Mouse (Mus musculus): ENCODE measurements around the gene Gm20696. TPM values are rescaled to one million over a fixed set of nuclear protein-coding genes. Genes with fewer than 3 reads are reported as not detected.

Gm20696 gene
- polyA plus RNA-seq, 1 experiment from 2014 or later: 2.7 TPM

GRCm38 (mm10) chr6:99378997-99379710 is 287.4 kb downstream of the Gm20696 start:
- no peaks in the 10 kb centered on the region for H3K9me3 ChIP-seq
- peak; percentile 26; the same call in 1 of the 2 replicates for ATAC-seq
- no peaks in the 10 kb centered on the region for H3K36me3 ChIP-seq
- 63% methylated on average over 7 of the region's 7 CpGs for whole genome bisulfite sequencing
- no peak overlapping the region for H3K4me3 ChIP-seq (replicated peaks)
- H3K27ac ChIP-seq: 0 out of 2 replicates have a peak overlapping the region, but pooled peaks have one; percentile 13
- no peak overlapping the region for H3K4me2 ChIP-seq (replicated peaks)
- no peak overlapping the region for H3K9ac ChIP-seq
- H3K27me3 ChIP-seq (replicated peaks): no peaks in the 10 kb centered on the region
- H3K4me1 ChIP-seq (replicated peaks): peaks cover 24% of the 10 kb centered on the region

- H3K4me1 ChIP-seq (replicated peaks): peaks cover 24% of the 10 kb centered on the region
These were observed 288.9 kb downstream of the Gm20696 start for GRCm38 (mm10) chr6:99377716-99378115.

GRCm38 (mm10) chr6:99377131-99377530 is 289.5 kb downstream of the Gm20696 start:
- no peaks in the 10 kb centered on the region for H3K9me3 ChIP-seq
- H3K4me2 ChIP-seq (replicated peaks): no peak overlapping the region
- no peak overlapping the region for H3K9ac ChIP-seq
- no peaks in the 10 kb centered on the region for H3K27me3 ChIP-seq (replicated peaks)
- ATAC-seq: no peak
- H3K36me3 ChIP-seq: no peaks in the 10 kb centered on the region
- no peak overlapping the region for H3K4me3 ChIP-seq (replicated peaks)
- WGBS: 59% methylated on average over 2 of the region's 2 CpGs
- H3K27ac ChIP-seq: no peak overlapping the region
- peaks cover 24% of the 10 kb centered on the region for H3K4me1 ChIP-seq (replicated peaks)

More at GRCm38 (mm10) chr6:99377716-99378115, 288.9 kb downstream of the Gm20696 start:
- Histone ChIP-seq H3K4me2 (replicated peaks) (no peak overlapping the region), H3K9ac (no peak overlapping the region), H3K4me3 (replicated peaks) (no peak overlapping the region), H3K36me3 (no peaks in the 10 kb centered on the region), H3K27ac (no peak overlapping the region), H3K9me3 (no peaks in the 10 kb centered on the region), H3K27me3 (replicated peaks) (no peaks in the 10 kb centered on the region)
- ATAC-seq: no peak
- WGBS: 65% methylated on average over 4 of the region's 4 CpGs

- no peak overlapping the region for H3K9ac ChIP-seq
- no peaks in the 10 kb centered on the region for H3K27me3 ChIP-seq (replicated peaks)
These were observed 289.9 kb downstream of the Gm20696 start for GRCm38 (mm10) chr6:99376721-99377120.

GRCm38 (mm10) chr6:99375865-99376264 is 290.7 kb downstream of the Gm20696 start:
- no peaks in the 10 kb centered on the region for H3K9me3 ChIP-seq
- peaks cover 24% of the 10 kb centered on the region for H3K4me1 ChIP-seq (replicated peaks)
- no peak overlapping the region for H3K4me2 ChIP-seq (replicated peaks)
- no peaks in the 10 kb centered on the region for H3K27me3 ChIP-seq (replicated peaks)
- ATAC-seq: no peak
- no peak overlapping the region for H3K4me3 ChIP-seq (replicated peaks)
- 66% methylated on average over 6 of the region's 6 CpGs for WGBS
- no peak overlapping the region for H3K9ac ChIP-seq
- H3K36me3 ChIP-seq: no peaks in the 10 kb centered on the region
- no peak overlapping the region for H3K27ac ChIP-seq

More at GRCm38 (mm10) chr6:99376721-99377120, 289.9 kb downstream of the Gm20696 start:
- Histone ChIP-seq H3K4me1 (replicated peaks) (peaks cover 24% of the 10 kb centered on the region), H3K36me3 (no peaks in the 10 kb centered on the region), H3K9me3 (no peaks in the 10 kb centered on the region), H3K4me3 (replicated peaks) (no peak overlapping the region), H3K4me2 (replicated peaks) (no peak overlapping the region), H3K27ac (no peak overlapping the region)
- WGBS: 75% methylated on average over 8 of the region's 8 CpGs
- ATAC-seq: no peak

GRCm38 (mm10) chr6:99375376-99375775 is 291.2 kb downstream of the Gm20696 start:
- no peak for ATAC-seq
- no peaks in the 10 kb centered on the region for H3K36me3 ChIP-seq
- H3K4me3 ChIP-seq (replicated peaks): no peak overlapping the region
- H3K9me3 ChIP-seq: no peaks in the 10 kb centered on the region
- no peak overlapping the region for H3K27ac ChIP-seq
- H3K9ac ChIP-seq: no peak overlapping the region
- H3K4me1 ChIP-seq (replicated peaks): peaks cover 24% of the 10 kb centered on the region
- WGBS: 48% methylated on average over 4 of the region's 4 CpGs
- H3K27me3 ChIP-seq (replicated peaks): no peaks in the 10 kb centered on the region
- H3K4me2 ChIP-seq (replicated peaks): no peak overlapping the region

GRCm38 (mm10) chr6:99374448-99375271 is 291.9 kb downstream of the Gm20696 start:
- Histone ChIP-seq H3K36me3 (no peaks in the 10 kb centered on the region), H3K4me2 (replicated peaks) (no peak overlapping the region), H3K27ac (no peak overlapping the region), H3K4me3 (replicated peaks) (no peak overlapping the region), H3K9me3 (no peaks in the 10 kb centered on the region), H3K9ac (no peak overlapping the region), H3K4me1 (replicated peaks) (peaks cover 24% of the 10 kb centered on the region), H3K27me3 (replicated peaks) (no peaks in the 10 kb centered on the region)
- ATAC-seq: 0 out of 2 replicates have a peak, but pooled peaks have one; percentile 17
- 64% methylated on average over 19 of the region's 19 CpGs for WGBS

- ATAC-seq: no peak
- H3K9me3 ChIP-seq: no peaks in the 10 kb centered on the region
- H3K27me3 ChIP-seq (replicated peaks): no peaks in the 10 kb centered on the region
- no peaks in the 10 kb centered on the region for H3K36me3 ChIP-seq
- peaks cover 16% of the 10 kb centered on the region; the same call in 1 of the 2 replicates for H3K4me1 ChIP-seq (replicated peaks)
- no peak overlapping the region for H3K4me3 ChIP-seq (replicated peaks)
- no peak overlapping the region for H3K4me2 ChIP-seq (replicated peaks)
- WGBS: 66% methylated on average over 5 of the region's 5 CpGs
- no peak overlapping the region for H3K27ac ChIP-seq
- H3K9ac ChIP-seq: no peak overlapping the region
These were observed 294.2 kb downstream of the Gm20696 start for GRCm38 (mm10) chr6:99372427-99372826.

GRCm38 (mm10) chr6:99372016-99372415 is 294.6 kb downstream of the Gm20696 start:
- H3K4me1 ChIP-seq (replicated peaks): peaks cover 12% of the 10 kb centered on the region; the same call in 1 of the 2 replicates
- no peak overlapping the region for H3K27ac ChIP-seq
- no peaks in the 10 kb centered on the region for H3K27me3 ChIP-seq (replicated peaks)
- H3K36me3 ChIP-seq: no peaks in the 10 kb centered on the region
- no peak overlapping the region for H3K9ac ChIP-seq
- 65% methylated on average over 6 of the region's 6 CpGs for WGBS
- no peak overlapping the region for H3K4me3 ChIP-seq (replicated peaks)
- H3K9me3 ChIP-seq: no peaks in the 10 kb centered on the region
- no peak overlapping the region for H3K4me2 ChIP-seq (replicated peaks)
- no peak for ATAC-seq

- Histone ChIP-seq H3K4me3 (replicated peaks) (no peak overlapping the region), H3K36me3 (no peaks in the 10 kb centered on the region), H3K9ac (no peak overlapping the region), H3K4me2 (replicated peaks) (no peak overlapping the region), H3K9me3 (no peaks in the 10 kb centered on the region), H3K27me3 (replicated peaks) (no peaks in the 10 kb centered on the region), H3K4me1 (replicated peaks) (peaks cover 5% of the 10 kb centered on the region; the same call in 1 of the 2 replicates), H3K27ac (no peak overlapping the region)
- WGBS: 85% methylated on average over 2 of the region's 2 CpGs
- no peak for ATAC-seq
These were observed 296.7 kb downstream of the Gm20696 start for GRCm38 (mm10) chr6:99369931-99370330.

- Histone ChIP-seq H3K36me3 (no peaks in the 10 kb centered on the region), H3K4me1 (replicated peaks) (no peaks in the 10 kb centered on the region), H3K27me3 (replicated peaks) (no peaks in the 10 kb centered on the region), H3K4me3 (replicated peaks) (no peak overlapping the region), H3K27ac (no peak overlapping the region), H3K9ac (no peak overlapping the region), H3K4me2 (replicated peaks) (no peak overlapping the region), H3K9me3 (no peaks in the 10 kb centered on the region)
- no peak for ATAC-seq
- 90% methylated on average over 3 of the region's 3 CpGs for WGBS
These were observed 297.4 kb downstream of the Gm20696 start for GRCm38 (mm10) chr6:99369156-99369555.

GRCm38 (mm10) chr6:99368118-99368753 is 298.4 kb downstream of the Gm20696 start:
- H3K4me2 ChIP-seq (replicated peaks): no peak overlapping the region
- H3K36me3 ChIP-seq: no peaks in the 10 kb centered on the region
- H3K4me3 ChIP-seq (replicated peaks): no peak overlapping the region
- H3K27me3 ChIP-seq (replicated peaks): no peaks in the 10 kb centered on the region
- no peak overlapping the region for H3K9ac ChIP-seq
- H3K4me1 ChIP-seq (replicated peaks): no peaks in the 10 kb centered on the region
- H3K27ac ChIP-seq: no peak overlapping the region
- no peaks in the 10 kb centered on the region for H3K9me3 ChIP-seq
- no peak for ATAC-seq
- WGBS: 76% methylated on average over 4 of the region's 4 CpGs

Data from intestine, embryonic 15.5 days (tissue).